Mouse (Mus musculus) neural tube, postnatal 0 days (tissue): ENCODE data around the gene Cinp. TPM values are rescaled to one million over a fixed set of nuclear protein-coding genes. Genes with fewer than 3 reads are reported as not detected.

Experiments
- polyA plus RNA-seq: library from polyadenylated mRNA; unstranded; fragments of >200 nt; fragmentation: Nextera tagmentation; extraction: Ambion mirVana; gene quantifications from 2 replicates; pipeline ENCODE4 v1.2.1, GENCODE M21; 2015

The Cinp gene
- 84.7 and 96.9 TPM in 2 replicates for polyA plus RNA-seq

DNA sequence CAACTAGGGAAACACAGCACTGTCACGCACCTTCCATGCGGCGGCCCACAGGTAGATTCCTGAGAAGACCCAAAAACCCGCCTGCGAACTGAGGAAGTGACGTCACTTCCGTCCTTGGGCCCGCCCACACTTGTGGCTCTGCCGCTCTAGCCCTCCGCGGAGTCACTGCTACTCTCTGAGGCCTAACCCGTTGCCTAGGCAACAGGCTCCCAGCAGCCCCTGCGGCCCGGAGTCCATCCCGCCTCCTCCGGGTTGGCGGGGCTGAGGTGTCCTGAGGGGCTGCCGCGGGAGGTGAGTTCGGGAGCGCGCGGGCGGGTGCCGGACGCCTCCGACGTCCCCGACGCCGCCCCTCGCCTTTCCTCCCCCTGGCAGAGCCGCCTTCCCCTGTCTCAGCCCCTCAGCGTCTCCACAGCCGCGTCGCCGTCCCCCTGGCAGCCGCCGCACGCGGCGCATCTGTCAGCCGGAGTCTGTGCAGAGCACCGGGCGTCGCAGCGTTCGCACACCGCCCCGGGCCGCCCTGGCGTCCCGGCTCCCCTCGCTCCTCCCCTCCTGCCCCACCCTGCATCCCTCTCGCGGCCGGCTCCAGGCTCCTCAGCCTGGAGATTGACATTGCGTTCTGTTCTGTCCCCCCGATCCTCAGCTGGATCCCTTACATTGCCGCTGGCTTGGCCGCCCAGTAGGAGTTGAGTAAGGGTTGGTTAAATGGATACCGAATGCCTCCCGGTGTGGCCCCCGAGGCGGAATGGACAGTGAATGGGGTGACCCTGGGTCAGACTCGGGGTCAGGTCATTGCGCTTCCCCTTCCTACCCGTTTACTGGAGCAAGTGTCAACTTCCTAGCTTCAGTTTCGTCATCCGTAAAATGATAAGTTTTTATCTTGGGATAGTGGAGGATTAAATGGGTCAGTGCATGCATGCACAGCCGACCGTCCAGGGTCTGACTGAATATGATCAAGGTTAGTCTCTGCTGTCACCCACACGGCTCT, at the start of gene Cinp, which contains the start of gene Tecpr2:
Gene Cinp (minus strand): TSS at position 110 of the 985 bp plus-strand sequence.
Gene Tecpr2 (plus strand): TSS at position 229 of the 985 bp plus-strand sequence.

DNA sequence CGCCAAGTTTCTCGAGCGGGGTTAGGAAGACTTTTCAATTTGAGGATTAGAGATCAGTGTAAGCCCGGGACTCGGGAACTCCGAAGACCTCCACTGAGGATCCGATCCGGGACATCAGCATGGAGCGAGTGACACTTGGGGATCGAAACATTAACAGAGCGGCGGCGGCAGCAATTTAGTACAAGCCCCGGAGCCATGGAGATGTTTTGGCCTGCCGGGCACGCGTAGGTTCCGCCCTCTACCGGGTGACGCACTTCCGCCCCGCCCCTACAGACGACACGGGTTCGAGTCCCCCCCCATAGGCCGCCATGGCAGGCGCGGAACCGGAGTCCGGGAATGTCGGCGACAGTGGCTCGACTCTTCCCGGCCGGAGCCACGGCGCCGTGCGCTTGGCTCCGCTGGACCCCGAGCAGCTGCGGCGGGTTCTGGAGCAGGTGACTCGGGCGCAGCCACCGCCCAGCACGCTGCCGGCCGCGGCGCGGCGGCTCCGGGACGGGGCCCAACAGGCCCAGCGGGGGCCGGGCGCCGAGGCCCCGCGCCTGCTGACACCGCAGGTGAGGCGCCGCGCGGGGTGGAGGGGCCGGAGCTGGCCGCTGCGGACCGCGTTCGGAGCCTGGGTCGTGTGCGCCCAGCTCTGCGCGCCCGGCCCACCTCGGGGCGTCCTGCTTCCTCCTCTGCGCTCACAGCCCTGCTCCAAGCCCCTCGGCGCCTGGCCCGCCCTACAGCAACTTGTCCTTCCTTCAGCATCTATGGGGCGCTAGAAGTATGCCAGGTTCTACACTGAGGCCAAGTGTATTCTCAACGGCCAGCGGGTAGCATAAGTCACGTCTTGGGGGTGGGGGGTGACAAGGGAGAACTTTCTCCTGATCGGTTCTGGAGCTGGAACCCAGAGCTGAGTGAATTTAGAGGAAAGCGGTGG, 38.7 kb downstream of the Cinp start, which contains the start of gene Zfp839:
Gene Zfp839 (plus strand): TSS at position 244 of the 919 bp plus-strand sequence.

DNA sequence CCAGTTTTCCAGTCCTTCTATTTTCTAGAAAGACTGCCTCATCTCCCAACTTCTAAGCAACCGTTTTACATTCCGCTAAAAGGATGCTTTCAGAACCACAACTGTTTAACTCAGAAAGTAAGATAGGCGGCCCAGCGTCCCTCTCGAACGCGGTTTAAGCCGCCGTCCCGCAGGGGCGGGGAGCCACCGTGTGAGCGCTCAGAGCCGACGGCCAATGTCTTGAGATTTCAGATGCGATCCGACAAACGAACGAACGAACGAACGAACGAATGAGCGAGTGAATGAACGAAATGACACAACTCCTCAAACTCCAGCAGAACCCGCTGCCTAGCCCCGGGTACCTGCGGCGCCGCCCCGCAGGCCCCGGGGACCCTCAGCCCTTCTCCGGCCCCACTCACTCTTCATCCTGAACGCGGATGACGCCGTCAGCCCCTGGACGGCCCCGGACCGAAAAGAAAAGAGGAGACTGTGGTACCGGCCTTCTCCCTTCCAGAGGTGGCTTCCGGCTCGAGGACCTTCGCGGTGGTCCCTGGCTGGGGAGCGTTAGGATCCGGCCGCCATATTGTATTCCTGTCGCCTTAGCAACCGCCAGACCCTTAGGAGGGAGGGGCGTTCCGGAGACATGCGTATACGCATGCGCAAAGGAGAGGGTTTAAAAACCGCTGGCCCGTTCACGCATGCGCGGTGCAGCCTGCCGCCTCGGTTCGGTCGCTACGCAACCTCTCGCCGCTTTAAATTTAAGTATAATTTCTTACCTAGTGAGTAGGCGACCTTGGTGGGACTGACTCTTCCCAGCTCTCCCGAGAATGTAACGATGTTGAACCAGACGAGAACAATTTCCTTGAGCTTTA, 48.4 kb downstream of the Cinp start, which contains the start of gene Mok:
Gene Mok (minus strand): TSS at position 592 of the 851 bp plus-strand sequence.

Other genes with a start within 250 kb of the Cinp start
- gene 1700001K19Rik, start 206.5 kb downstream of the Cinp start, polyA plus RNA-seq, result 0.17 and 0.50 TPM in 2 replicates
- gene Hsp90aa1, start 186.4 kb downstream of the Cinp start, polyA plus RNA-seq, result 1,375 and 1,405 TPM in 2 replicates
- 16.6 and 19.2 TPM in 2 replicates for gene Wdr20, start 151.2 kb downstream of the Cinp start, polyA plus RNA-seq
- gene Mok, start 48.2 kb downstream of the Cinp start, polyA plus RNA-seq, result 10.1 and 13.8 TPM in 2 replicates
- 3.4 and 3.6 TPM in 2 replicates for gene Zfp839, start 38.9 kb downstream of the Cinp start, polyA plus RNA-seq
- 4.0 and 5.2 TPM in 2 replicates for gene Tecpr2, start 119 bp upstream of the Cinp start, polyA plus RNA-seq
- gene Ankrd9, start 89.9 kb upstream of the Cinp start, polyA plus RNA-seq, result 18.2 and 20.3 TPM in 2 replicates
- gene Rcor1, start 150.2 kb upstream of the Cinp start, polyA plus RNA-seq, result 4.0 and 5.6 TPM in 2 replicates